Mouse (Mus musculus): ENCODE data around the gene Fbxo34. TPM values are rescaled to one million over a fixed set of nuclear protein-coding genes. Genes with fewer than 3 reads are reported as not detected.
"Not testable (repeated sequence)": the region's sequence is repeated elsewhere in the genome, so short reads cannot be mapped to it uniquely, and the experiment has no call there.

Fbxo34 gene
- polyA plus RNA-seq, 1 experiment: 18.1 TPM

- Histone ChIP-seq H3K27ac (ENCODE audit: control insufficient read depth, insufficient read depth, low read length) (no peak overlapping the region), H3K4me1 (replicated peaks; ENCODE audit: control insufficient read depth, insufficient read depth, low read length) (no peaks in the 10 kb centered on the region; the same call in 1 of the 2 replicates), H3K4me3 (ENCODE audit: control insufficient read depth, insufficient read depth, low read length) (peak overlapping the region; percentile 66), H3K27me3 (ENCODE audit: control insufficient read depth, insufficient read depth, low read length) (no peaks in the 10 kb centered on the region), H3K36me3 (ENCODE audit: control insufficient read depth, insufficient read depth, low read length) (no peaks in the 10 kb centered on the region)
- 0 out of 2 replicates have a peak, but pooled peaks have one; percentile 35 for TF ChIP-seq POLR2A (IDR thresholded peaks at IDR 0.05; ENCODE audit: control insufficient read depth, extremely low read depth, insufficient read depth, low read length, poor library complexity)
- no peak for TF ChIP-seq CTCF (IDR thresholded peaks at IDR 0.05; ENCODE audit: borderline replicate concordance, control insufficient read depth, extremely low read depth, insufficient read depth, low read length, poor library complexity)
- WGBS: under 1% methylated on average over 46 of the region's 46 CpGs
- peak; percentile 76 for DNase-seq
Measured at GRCm38 (mm10) chr14:47567962-47568652, 117.9 kb downstream of the Fbxo34 start.

- not testable (repeated sequence) for H3K4me1 ChIP-seq (replicated peaks; ENCODE audit: control insufficient read depth, insufficient read depth, low read length); H3K27me3 ChIP-seq (ENCODE audit: control insufficient read depth, insufficient read depth, low read length); H3K36me3 ChIP-seq (ENCODE audit: control insufficient read depth, insufficient read depth, low read length); H3K27ac ChIP-seq (ENCODE audit: control insufficient read depth, insufficient read depth, low read length); H3K4me3 ChIP-seq (ENCODE audit: control insufficient read depth, insufficient read depth, low read length); DNase-seq
- 93% methylated on average over 11 of the region's 11 CpGs for WGBS
Measured at GRCm38 (mm10) chr14:47570549-47570948, 120.3 kb downstream of the Fbxo34 start, which contains the start of gene Atg14. Gene Atg14, minus strand, starts transcription at chr14:47570649.

- no peaks in the 10 kb centered on the region for H3K27me3 ChIP-seq (ENCODE audit: control insufficient read depth, insufficient read depth, low read length)
- no peak overlapping the region for H3K27ac ChIP-seq (ENCODE audit: control insufficient read depth, insufficient read depth, low read length)
- TF ChIP-seq CTCF (IDR thresholded peaks at IDR 0.05; ENCODE audit: borderline replicate concordance, control insufficient read depth, extremely low read depth, insufficient read depth, low read length, poor library complexity) (no peak), POLR2A (IDR thresholded peaks at IDR 0.05; ENCODE audit: control insufficient read depth, extremely low read depth, insufficient read depth, low read length, poor library complexity) (no peak)
- H3K36me3 ChIP-seq (ENCODE audit: control insufficient read depth, insufficient read depth, low read length): no peaks in the 10 kb centered on the region
- DNase-seq: no peak
- H3K4me1 ChIP-seq (replicated peaks; ENCODE audit: control insufficient read depth, insufficient read depth, low read length): no peaks in the 10 kb centered on the region; the same call in 1 of the 2 replicates
- no peak overlapping the region for H3K4me3 ChIP-seq (ENCODE audit: control insufficient read depth, insufficient read depth, low read length)
- 84% methylated on average over 4 of the region's 4 CpGs for WGBS
Measured at GRCm38 (mm10) chr14:47572707-47573106, 122.5 kb downstream of the Fbxo34 start.

- Histone ChIP-seq H3K4me3 (ENCODE audit: control insufficient read depth, insufficient read depth, low read length) (no peak overlapping the region), H3K27me3 (ENCODE audit: control insufficient read depth, insufficient read depth, low read length) (no peaks in the 10 kb centered on the region), H3K4me1 (replicated peaks; ENCODE audit: control insufficient read depth, insufficient read depth, low read length) (no peaks in the 10 kb centered on the region), H3K27ac (ENCODE audit: control insufficient read depth, insufficient read depth, low read length) (no peak overlapping the region), H3K36me3 (ENCODE audit: control insufficient read depth, insufficient read depth, low read length) (no peaks in the 10 kb centered on the region)
- WGBS: 83% methylated on average over 11 of the region's 11 CpGs
- DNase-seq: no peak
- TF ChIP-seq CTCF (IDR thresholded peaks at IDR 0.05; ENCODE audit: borderline replicate concordance, control insufficient read depth, extremely low read depth, insufficient read depth, low read length, poor library complexity): no peak
- TF ChIP-seq POLR2A (IDR thresholded peaks at IDR 0.05; ENCODE audit: control insufficient read depth, extremely low read depth, insufficient read depth, low read length, poor library complexity): no peak
Measured at GRCm38 (mm10) chr14:47574721-47575120, 124.5 kb downstream of the Fbxo34 start.

- WGBS: 75% methylated on average over 4 of the region's 4 CpGs
- Histone ChIP-seq H3K4me1 (replicated peaks; ENCODE audit: control insufficient read depth, insufficient read depth, low read length) (no peaks in the 10 kb centered on the region), H3K27me3 (ENCODE audit: control insufficient read depth, insufficient read depth, low read length) (no peaks in the 10 kb centered on the region), H3K4me3 (ENCODE audit: control insufficient read depth, insufficient read depth, low read length) (no peak overlapping the region), H3K36me3 (ENCODE audit: control insufficient read depth, insufficient read depth, low read length) (no peaks in the 10 kb centered on the region), H3K27ac (ENCODE audit: control insufficient read depth, insufficient read depth, low read length) (no peak overlapping the region)
- no peak for DNase-seq
- TF ChIP-seq POLR2A (IDR thresholded peaks at IDR 0.05; ENCODE audit: control insufficient read depth, extremely low read depth, insufficient read depth, low read length, poor library complexity): no peak
- TF ChIP-seq CTCF (IDR thresholded peaks at IDR 0.05; ENCODE audit: borderline replicate concordance, control insufficient read depth, extremely low read depth, insufficient read depth, low read length, poor library complexity): no peak
Measured at GRCm38 (mm10) chr14:47576687-47577086, 126.5 kb downstream of the Fbxo34 start.

GRCm38 (mm10) chr14:47578086-47578485 lies 127.9 kb downstream of the Fbxo34 start:
- DNase-seq: no peak
- WGBS: 100% methylated on average over 2 of the region's 2 CpGs
- Histone ChIP-seq H3K4me3 (ENCODE audit: control insufficient read depth, insufficient read depth, low read length) (no peak overlapping the region), H3K27me3 (ENCODE audit: control insufficient read depth, insufficient read depth, low read length) (no peaks in the 10 kb centered on the region), H3K4me1 (replicated peaks; ENCODE audit: control insufficient read depth, insufficient read depth, low read length) (no peaks in the 10 kb centered on the region), H3K36me3 (ENCODE audit: control insufficient read depth, insufficient read depth, low read length) (no peaks in the 10 kb centered on the region), H3K27ac (ENCODE audit: control insufficient read depth, insufficient read depth, low read length) (no peak overlapping the region)
- no peak for TF ChIP-seq CTCF (IDR thresholded peaks at IDR 0.05; ENCODE audit: borderline replicate concordance, control insufficient read depth, extremely low read depth, insufficient read depth, low read length, poor library complexity)
- no peak for TF ChIP-seq POLR2A (IDR thresholded peaks at IDR 0.05; ENCODE audit: control insufficient read depth, extremely low read depth, insufficient read depth, low read length, poor library complexity)

- DNase-seq: no peak
- H3K27ac ChIP-seq (ENCODE audit: control insufficient read depth, insufficient read depth, low read length): no peak overlapping the region
- no peak overlapping the region for H3K4me3 ChIP-seq (ENCODE audit: control insufficient read depth, insufficient read depth, low read length)
- H3K4me1 ChIP-seq (replicated peaks; ENCODE audit: control insufficient read depth, insufficient read depth, low read length): no peaks in the 10 kb centered on the region
- no peaks in the 10 kb centered on the region for H3K36me3 ChIP-seq (ENCODE audit: control insufficient read depth, insufficient read depth, low read length)
- 58% methylated on average over 1 of the region's 1 CpGs for WGBS
- no peaks in the 10 kb centered on the region for H3K27me3 ChIP-seq (ENCODE audit: control insufficient read depth, insufficient read depth, low read length)
- no peak for TF ChIP-seq CTCF (IDR thresholded peaks at IDR 0.05; ENCODE audit: borderline replicate concordance, control insufficient read depth, extremely low read depth, insufficient read depth, low read length, poor library complexity)
- no peak for TF ChIP-seq POLR2A (IDR thresholded peaks at IDR 0.05; ENCODE audit: control insufficient read depth, extremely low read depth, insufficient read depth, low read length, poor library complexity)
Measured at GRCm38 (mm10) chr14:47581280-47581679, 131.1 kb downstream of the Fbxo34 start.

Other genes starting within 250 kb of the Fbxo34 start
- gene Wdhd1, start 173.6 kb upstream of the Fbxo34 start, polyA plus RNA-seq (2012; rRNA removed): 7.7 and 9.9 TPM in 2 replicates
- 6.7 and 7.4 TPM in 2 replicates for gene Socs4, start 173.5 kb upstream of the Fbxo34 start, polyA plus RNA-seq (2012; rRNA removed)
- 104 and 106 TPM in 2 replicates for gene Mapk1ip1l, start 152.2 kb upstream of the Fbxo34 start, polyA plus RNA-seq (2012; rRNA removed)
- gene Lgals3, start 82.7 kb upstream of the Fbxo34 start, polyA plus RNA-seq (2012; rRNA removed): 95.3 and 143 TPM in 2 replicates
- 15.5 and 21.6 TPM in 2 replicates for gene Dlgap5, start 32.0 kb upstream of the Fbxo34 start, polyA plus RNA-seq (2012; rRNA removed)
- gene Atg14, start 120.2 kb downstream of the Fbxo34 start, polyA plus RNA-seq (2012; rRNA removed): 7.8 and 8.5 TPM in 2 replicates
- 6.7 and 9.3 TPM in 2 replicates for gene Ktn1, start 198.0 kb downstream of the Fbxo34 start, polyA plus RNA-seq (2012; rRNA removed)